Mouse (Mus musculus): ENCODE data around the gene Gpnmb.

The Gpnmb gene

GRCm38 (mm10) chr6:49096933-49097461, 60.7 kb downstream of the Gpnmb start:
- peak; percentile 84 to 88 for DNase-seq (ENCODE audit: low spot score in 2 of 2)

DNA sequence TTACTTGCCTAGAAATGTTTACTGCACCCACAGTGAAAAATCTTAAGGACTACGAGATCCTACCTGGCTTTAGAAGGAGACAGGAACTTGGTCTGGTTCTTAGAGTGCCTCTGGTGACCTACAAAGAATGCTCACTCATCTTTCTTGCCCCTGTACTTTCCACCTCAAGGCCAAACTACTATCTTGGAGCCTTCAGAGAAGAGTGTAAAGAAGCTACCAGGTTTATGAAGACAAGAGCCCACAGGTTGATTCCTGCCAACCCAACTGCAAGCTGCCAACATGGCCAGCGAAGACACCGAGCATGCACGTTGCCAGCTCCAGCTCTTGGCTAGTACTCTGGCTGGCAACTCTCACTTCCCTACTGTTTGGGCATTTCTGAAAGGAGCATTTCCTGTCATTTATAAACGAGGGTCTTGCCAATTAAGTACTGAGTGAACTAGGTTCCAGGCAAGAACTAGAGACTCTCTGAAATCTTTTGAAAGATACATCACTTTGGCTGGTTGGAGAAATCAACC, 61.3 kb downstream of the Gpnmb start:
- DNase-seq (ENCODE audit: low spot score in 2 of 2): peak; percentile 8 to 15

DNA sequence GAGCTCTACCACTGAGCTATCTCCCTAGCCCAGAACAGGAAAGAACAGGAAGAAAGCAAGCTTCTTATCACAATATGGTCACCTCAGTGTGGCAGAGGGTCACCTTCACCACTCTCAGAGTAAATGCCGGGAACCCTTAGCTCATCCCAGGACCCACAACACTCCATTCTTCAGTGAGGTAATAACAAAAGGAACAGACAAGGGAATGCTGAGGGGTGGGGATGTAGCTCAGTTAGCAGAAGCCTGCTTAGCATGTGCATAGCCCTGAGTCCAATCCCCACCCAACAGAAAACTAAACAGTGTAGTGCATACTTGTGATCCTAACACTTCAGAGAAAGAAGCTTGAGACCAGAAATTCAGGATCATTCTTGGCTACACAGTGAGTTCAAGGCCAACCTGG, 62.7 kb downstream of the Gpnmb start:
- DNase-seq (ENCODE audit: low spot score in 2 of 2): no peak

GRCm38 (mm10) chr6:49106746-49107500, 70.6 kb downstream of the Gpnmb start:
- DNase-seq (ENCODE audit: low spot score in 2 of 2): no peak

GRCm38 (mm10) chr6:49109196-49109595, 72.8 kb downstream of the Gpnmb start:
- no peak for DNase-seq (ENCODE audit: low spot score in 2 of 2)

DNA sequence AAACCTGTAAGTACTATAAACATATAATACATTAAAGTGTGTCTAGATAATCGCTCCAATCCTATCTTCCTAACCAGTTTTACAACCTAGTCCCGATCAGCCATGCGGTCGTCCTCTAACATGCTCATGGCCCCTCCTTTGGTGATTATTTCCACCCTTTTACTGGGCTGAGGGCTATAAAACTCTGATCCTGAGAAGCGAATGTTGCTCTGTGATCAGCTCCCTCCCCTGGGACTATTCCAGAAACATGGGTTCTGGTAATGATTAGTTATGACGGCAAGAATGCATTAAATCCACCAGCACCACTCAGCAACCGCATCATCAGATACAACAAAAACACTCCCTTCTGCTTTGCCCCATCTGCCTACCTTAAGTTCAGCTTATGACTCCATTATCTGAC, 77.5 kb downstream of the Gpnmb start:
- no peak for DNase-seq (ENCODE audit: low spot score in 2 of 2)

DNA sequence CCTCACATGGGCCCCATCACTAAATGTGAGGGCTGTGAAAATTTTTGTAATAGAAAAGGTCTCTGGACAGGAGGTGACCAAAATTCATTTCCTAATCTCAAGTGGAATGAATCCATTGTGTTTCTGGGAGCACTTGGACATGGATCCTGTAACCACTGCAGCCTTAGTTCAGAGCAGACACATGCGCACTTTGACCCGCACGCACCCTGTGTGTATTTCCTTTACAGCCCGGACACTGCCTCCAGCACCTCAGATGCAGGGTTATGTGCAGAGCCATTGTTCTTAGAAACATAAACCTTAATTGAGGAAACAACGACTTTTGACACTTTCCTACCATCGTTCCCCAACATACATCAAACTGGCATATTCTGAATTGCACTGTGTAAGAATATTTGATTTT, 78.1 kb downstream of the Gpnmb start:
- no peak for DNase-seq (ENCODE audit: low spot score in 2 of 2)

DNA sequence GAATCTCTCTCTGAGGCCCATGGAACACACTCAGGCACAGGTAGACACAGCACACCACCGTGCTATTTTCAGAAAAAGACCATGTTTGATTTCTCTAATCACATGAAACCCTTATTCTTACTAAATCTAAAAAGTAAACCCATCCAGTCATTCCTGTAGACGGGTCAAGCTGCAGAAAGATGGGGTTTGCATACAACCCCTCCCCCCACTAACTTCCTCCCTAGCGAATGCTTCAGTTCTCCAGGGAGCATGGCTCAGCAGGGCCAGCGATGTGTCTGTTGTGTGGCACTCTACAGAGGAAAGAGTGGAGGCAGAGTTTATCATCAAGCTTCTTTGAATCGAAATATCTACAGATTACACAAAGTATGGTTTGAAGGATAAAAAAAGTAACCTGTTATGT, 79.2 kb downstream of the Gpnmb start:
- DNase-seq (ENCODE audit: low spot score in 2 of 2): no peak

DNA sequence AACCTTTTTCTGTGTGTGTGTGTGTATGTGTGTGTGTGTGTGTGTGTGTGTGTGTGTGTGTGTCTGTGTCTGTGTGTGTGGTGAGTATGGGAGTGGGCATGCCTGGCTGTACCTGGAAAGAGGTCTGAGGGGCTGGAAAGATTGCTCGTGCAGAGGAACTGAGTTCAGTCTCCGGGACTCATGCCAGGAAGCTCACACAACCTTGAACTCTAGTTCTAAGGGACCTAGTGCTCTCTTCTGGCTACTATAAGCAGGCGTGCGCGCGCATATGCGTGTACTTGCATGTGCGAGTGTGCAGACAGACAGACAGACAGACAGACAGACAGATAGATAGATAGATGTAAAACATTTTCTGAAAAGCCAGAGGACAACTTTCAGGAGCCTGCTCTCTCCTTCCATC, 79.9 kb downstream of the Gpnmb start:
- DNase-seq (ENCODE audit: low spot score in 2 of 2): no peak

DNA sequence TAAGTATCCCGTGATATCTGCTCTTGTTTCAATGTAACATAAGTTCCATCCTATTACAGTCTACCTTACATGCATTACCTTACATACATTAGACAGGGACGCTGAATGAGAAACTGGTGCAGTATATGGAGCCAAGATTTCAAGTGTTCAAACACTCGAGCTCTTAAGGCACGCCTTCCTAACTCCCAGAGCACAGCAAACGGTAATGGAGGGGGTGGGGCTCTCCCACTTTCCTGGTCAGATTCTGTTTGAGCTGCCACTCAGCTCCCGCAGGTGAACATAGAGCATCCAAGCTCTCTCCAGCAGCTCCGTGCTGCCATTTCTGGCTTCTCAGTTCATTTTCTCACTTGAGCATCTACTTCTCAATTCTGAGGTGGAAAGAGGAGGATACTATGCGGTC, 82.1 kb downstream of the Gpnmb start:
- DNase-seq (ENCODE audit: low spot score in 2 of 2): no peak

DNA sequence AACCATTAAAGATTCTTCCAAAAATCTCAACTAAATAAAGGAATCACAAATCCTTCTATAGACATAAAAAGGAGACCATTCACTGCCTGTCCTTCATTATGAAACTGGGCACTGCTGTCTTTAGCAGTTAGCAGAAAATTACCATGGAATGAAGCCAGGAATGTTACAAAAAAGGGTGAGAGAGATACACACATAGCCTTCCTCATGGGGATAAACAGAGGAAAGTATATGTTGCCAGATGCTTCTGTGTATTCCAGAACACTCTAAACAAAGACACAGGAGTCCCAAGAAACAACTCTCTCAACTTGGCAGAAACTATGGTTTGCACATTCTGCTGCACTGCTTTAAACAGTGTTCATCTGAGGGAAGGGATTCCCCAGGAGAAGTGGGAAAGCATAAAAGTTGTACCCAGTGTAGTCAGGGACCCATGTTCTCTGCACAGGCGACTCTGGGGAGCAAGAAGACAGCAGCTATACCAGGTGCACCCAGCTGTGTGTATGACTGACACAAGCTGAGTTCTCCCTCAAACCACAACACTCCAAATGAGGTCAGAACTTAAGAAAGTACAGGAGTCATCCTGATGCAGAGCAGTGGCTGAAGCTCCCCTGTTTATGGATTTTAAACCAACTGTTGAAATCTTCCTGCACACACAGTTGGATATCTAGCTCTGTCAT, 83.3 kb downstream of the Gpnmb start:
- no peak for DNase-seq (ENCODE audit: low spot score in 2 of 2)

- no peak for DNase-seq (ENCODE audit: low spot score in 2 of 2)
These were observed 84.0 kb downstream of the Gpnmb start for GRCm38 (mm10) chr6:49120370-49120769.

Measured in heart, adult 9 months (tissue).